Mouse (Mus musculus) C2C12 (cell line): ENCODE data around the gene Sdf4. TPM values are rescaled to one million over a fixed set of nuclear protein-coding genes. Genes with fewer than 3 reads are reported as not detected.

Experiments
- H3K27me3 ChIP-seq: one replicate; pipeline ENCODE4 v1.6.1; 2011; ENCODE audit not compliant: control insufficient read depth, insufficient read depth, insufficient read length
- H3K36me3 ChIP-seq: one replicate; pipeline ENCODE4 v1.6.1; 2011; ENCODE audit not compliant: control insufficient read depth, insufficient read depth
- H3K4me3 ChIP-seq: one replicate; pipeline ENCODE4 v1.5.1; 2011; ENCODE audit warnings: mild to moderate bottlenecking, control low read depth; ENCODE audit not compliant: poor library complexity, insufficient read depth, severe bottlenecking
- H3K79me2 ChIP-seq: one replicate; pipeline ENCODE4 v1.6.1; 2011; ENCODE audit not compliant: control insufficient read depth, insufficient read depth
- H3K79me3 ChIP-seq: one replicate; pipeline ENCODE4 v1.6.1; 2011; ENCODE audit warnings: low read depth, control low read depth
- H3ac ChIP-seq: one replicate; pipeline ENCODE3; 2011; ENCODE audit warnings: low read depth; ENCODE audit not compliant: control insufficient read depth, insufficient read length
- CEBPB ChIP-seq: IDR thresholded peaks from one replicate; pipeline ENCODE4 v1.6.1; 2011; ENCODE audit warnings: low read depth, mild to moderate bottlenecking, control low read depth, moderate library complexity
- CTCF ChIP-seq: IDR thresholded peaks from one replicate; pipeline ENCODE4 v1.5.1; 2011; ENCODE audit not compliant: control insufficient read depth, insufficient read depth, insufficient read length
- FOSL1 ChIP-seq: IDR thresholded peaks from one replicate; pipeline ENCODE4 v1.8.0; 2011; ENCODE audit warnings: mild to moderate bottlenecking, low read length; ENCODE audit not compliant: poor library complexity, insufficient read depth, severe bottlenecking
- MAX ChIP-seq: IDR thresholded peaks from one replicate; pipeline ENCODE4 v1.6.1; 2011; ENCODE audit warnings: mild to moderate bottlenecking, control low read depth
- MYOD1 ChIP-seq: IDR thresholded peaks from one replicate; pipeline ENCODE4 v1.6.1; 2011; ENCODE audit warnings: low read depth; ENCODE audit not compliant: control insufficient read depth, insufficient read length
- MYOG ChIP-seq: IDR thresholded peaks from one replicate; pipeline ENCODE4 v1.6.1; 2011; ENCODE audit not compliant: control insufficient read depth, insufficient read length; ENCODE audit errors: extremely low read depth
- USF1 ChIP-seq: IDR thresholded peaks from one replicate; pipeline ENCODE4 v1.6.1; 2011; ENCODE audit warnings: low read depth, mild to moderate bottlenecking, control low read depth, moderate library complexity
- polyA plus RNA-seq: library from polyadenylated mRNA; unstranded; fragments of >200 nt; fragmentation: generic; extraction: Trizol; gene quantifications from one replicate; pipeline ENCODE4 v1.2.1, GENCODE M21; 2012; ENCODE audit warnings: missing spikeins

Sdf4 gene
- polyA plus RNA-seq, 1 experiment, result 141 TPM

DNA sequence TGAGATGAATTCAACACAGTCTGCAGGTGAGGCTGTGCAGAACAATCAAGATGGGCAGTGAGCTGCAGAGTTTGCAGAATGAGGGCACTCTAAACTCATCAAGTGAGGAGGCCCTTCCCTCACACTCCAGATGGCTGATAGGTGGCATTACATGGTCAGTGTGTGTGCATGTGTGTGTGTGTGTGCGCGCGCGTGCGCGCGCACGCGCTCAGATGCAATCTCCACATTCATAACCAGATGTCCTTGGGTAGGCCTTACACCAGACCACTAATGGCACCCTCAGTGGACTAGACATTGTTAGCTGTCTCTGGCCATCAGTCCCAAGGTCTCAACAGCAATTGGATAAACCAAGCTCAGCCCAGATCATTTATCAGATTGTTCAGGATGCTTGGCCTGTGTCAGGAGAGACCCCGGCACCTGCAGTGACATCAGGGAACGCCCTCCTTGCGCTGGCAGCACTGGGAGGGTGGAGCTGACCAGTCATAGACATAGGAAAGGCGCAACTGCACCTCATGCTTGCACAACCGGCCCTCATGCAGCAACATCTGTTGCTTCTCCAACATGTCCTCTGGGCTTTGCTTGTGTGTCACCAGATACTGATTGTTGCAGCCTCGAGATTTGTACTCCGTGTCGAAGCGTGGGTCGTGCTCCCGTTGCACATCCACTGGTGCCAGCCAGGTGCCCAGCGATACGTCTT, 1.3 kb upstream of the Sdf4 start:
- H3K79me3 ChIP-seq, result peaks cover 34% of the 10 kb centered on the region
- no peak for TF ChIP-seq MAX
- TF ChIP-seq CTCF, result no peak
- TF ChIP-seq USF1, result no peak
- TF ChIP-seq CEBPB, result no peak
- TF ChIP-seq MYOD1, result no peak
- no peak for TF ChIP-seq MYOG
- no peak for TF ChIP-seq FOSL1
- peaks cover 43% of the 10 kb centered on the region for H3K79me2 ChIP-seq
- peaks cover 8% of the 10 kb centered on the region for H3K36me3 ChIP-seq
- H3K27me3 ChIP-seq, result no peaks in the 10 kb centered on the region
- H3ac ChIP-seq, result no peak overlapping the region
- no peak overlapping the region for H3K4me3 ChIP-seq

DNA sequence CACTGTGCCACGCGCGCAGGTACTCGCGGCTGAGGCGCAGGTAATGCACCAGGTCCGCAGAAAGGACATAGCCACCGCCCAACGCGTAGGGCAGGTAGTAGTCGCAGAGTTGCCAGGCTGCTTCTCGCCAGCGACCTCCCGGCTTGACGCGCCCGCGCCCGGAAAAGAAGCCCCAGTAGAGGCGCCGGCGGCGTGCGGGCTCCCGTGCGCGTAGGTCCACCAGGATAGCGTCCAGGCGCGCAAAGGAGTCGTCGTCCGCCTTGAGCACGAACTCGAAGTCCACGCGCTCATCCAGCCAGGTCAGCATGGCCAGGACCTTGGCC, 803 bp upstream of the Sdf4 start:
- Histone ChIP-seq H3K27me3 (no peaks in the 10 kb centered on the region), H3K79me3 (peaks cover 39% of the 10 kb centered on the region), H3ac (peak overlapping the region; percentile 90), H3K36me3 (peaks cover 12% of the 10 kb centered on the region), H3K4me3 (peak overlapping the region; percentile 39), H3K79me2 (peaks cover 48% of the 10 kb centered on the region)
- TF ChIP-seq CEBPB, result no peak
- TF ChIP-seq FOSL1, result no peak
- no peak for TF ChIP-seq MYOD1
- TF ChIP-seq MAX, result no peak
- TF ChIP-seq USF1, result no peak
- TF ChIP-seq MYOG, result no peak
- TF ChIP-seq CTCF, result no peak

DNA sequence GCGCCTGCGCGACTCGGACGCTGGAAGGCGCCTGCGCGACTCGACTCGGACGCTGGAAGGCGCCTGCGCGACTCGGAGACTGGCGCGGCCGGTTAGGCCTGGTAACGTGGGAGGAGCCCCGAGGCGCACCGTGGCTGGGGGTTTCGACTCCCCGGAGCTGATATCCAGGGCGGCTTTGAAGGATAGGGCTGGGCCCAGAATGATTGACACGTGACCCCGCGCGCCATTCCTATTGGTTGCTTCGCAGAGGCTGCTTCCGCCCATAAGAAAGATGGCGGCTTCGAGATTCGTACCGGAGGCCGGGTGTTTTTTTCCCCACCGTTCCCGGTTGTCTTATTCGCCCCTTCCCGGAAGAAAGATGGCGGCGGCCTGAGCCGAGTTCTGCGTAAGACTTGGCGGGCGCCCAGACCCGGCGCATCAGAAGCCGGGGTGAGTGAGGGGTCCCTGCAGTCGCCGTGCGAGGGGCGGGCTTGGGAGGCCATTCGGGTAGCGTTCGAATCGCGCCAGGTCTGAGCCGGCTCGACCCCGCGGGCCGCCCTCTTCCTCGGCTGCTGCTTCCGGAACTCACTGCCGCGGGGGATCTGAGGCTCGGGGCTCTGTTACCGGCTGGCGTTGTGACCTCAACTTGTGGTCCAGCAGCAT, 355 bp downstream of the Sdf4 start:
- Histone ChIP-seq H3K36me3 (peaks cover 18% of the 10 kb centered on the region), H3ac (peak overlapping the region; percentile 87), H3K79me2 (peaks cover 59% of the 10 kb centered on the region), H3K27me3 (no peaks in the 10 kb centered on the region), H3K4me3 (peak overlapping the region; percentile 96), H3K79me3 (peaks cover 43% of the 10 kb centered on the region)
- TF ChIP-seq USF1 (peak; percentile 97), MYOD1 (no peak)

DNA sequence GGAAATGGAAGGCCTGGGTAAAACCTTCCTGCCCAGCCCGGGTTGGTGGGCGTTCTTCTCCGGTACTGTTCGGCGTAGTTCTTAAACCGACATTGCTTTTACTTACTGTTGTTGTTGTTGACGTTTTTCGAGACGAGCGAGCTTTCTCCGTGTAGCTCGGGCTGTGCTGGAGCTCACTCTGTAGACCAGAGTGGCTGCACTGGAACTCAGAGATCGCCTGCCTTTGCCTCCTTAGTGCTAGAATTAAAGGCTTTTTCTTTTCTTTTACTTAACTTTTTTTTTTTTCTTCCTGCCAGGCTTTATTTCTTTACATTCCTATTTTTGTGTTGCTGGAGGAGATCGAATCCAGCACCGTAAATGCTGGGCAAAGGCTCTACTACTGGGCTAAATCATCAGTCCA, 934 bp downstream of the Sdf4 start:
- peak overlapping the region; percentile 87 for H3ac ChIP-seq
- peaks cover 59% of the 10 kb centered on the region for H3K79me2 ChIP-seq
- H3K79me3 ChIP-seq, result peaks cover 43% of the 10 kb centered on the region
- TF ChIP-seq FOSL1 (no peak), CEBPB (no peak), USF1 (no peak), CTCF (no peak), MYOD1 (no peak), MYOG (no peak), MAX (no peak)
- no peaks in the 10 kb centered on the region for H3K27me3 ChIP-seq
- H3K4me3 ChIP-seq, result peak overlapping the region; percentile 96
- H3K36me3 ChIP-seq, result peaks cover 22% of the 10 kb centered on the region

GRCm38 (mm10) chr4:156004109-156004508, 11.4 kb downstream of the Sdf4 start:
- TF ChIP-seq CEBPB (no peak), MYOG (no peak), FOSL1 (no peak), CTCF (no peak), MYOD1 (no peak), MAX (no peak), USF1 (no peak)
- Histone ChIP-seq H3ac (no peak overlapping the region), H3K36me3 (peaks cover 82% of the 10 kb centered on the region), H3K27me3 (no peaks in the 10 kb centered on the region), H3K79me2 (no peaks in the 10 kb centered on the region), H3K4me3 (no peak overlapping the region), H3K79me3 (no peaks in the 10 kb centered on the region)
